8 mouse cellular contexts compared by ENCODE assay signal in genomic region chr6:83455328-83456130, GRCm38 (mm10). TPM values are rescaled to one million over a fixed set of nuclear protein-coding genes. Genes with fewer than 3 reads are reported as not detected.
DNase-seq lines count a peak whose midpoint lies in the region; ATAC-seq and TF ChIP-seq lines count a peak whose summit lies in the region.

No protein-coding gene starts in this region.

- H3K4me3 ChIP-seq in spleen, adult 2 months (ENCODE audit: extremely low read depth, insufficient read depth, insufficient read length): peak overlapping the region; percentile 83
- peak overlapping the region; percentile 79 for H3K4me3 ChIP-seq in cortical plate, adult 2 months (ENCODE audit: insufficient read depth, low read length)
- peak overlapping the region; percentile 93 for H3K4me3 ChIP-seq in hindbrain, embryonic 10.5 days
- peak overlapping the region; percentile 81 for H3K4me3 ChIP-seq in lung, embryonic 14.5 days (ENCODE audit: low read depth, low read length)

- H3K36me3 ChIP-seq in spleen, adult 2 months (ENCODE audit: control insufficient read depth, insufficient read depth, low read length): no peaks in the 10 kb centered on the region; the same call in 1 of the 2 replicates
- H3K36me3 ChIP-seq in hindbrain, embryonic 10.5 days: peaks cover 36% of the 10 kb centered on the region
- H3K36me3 ChIP-seq in lung, embryonic 14.5 days (ENCODE audit: insufficient read depth): peaks cover 11% of the 10 kb centered on the region; the same call in 1 of the 2 replicates

- no peaks in the 10 kb centered on the region for H3K9me3 ChIP-seq in hindbrain, embryonic 10.5 days
- H3K9me3 ChIP-seq in lung, embryonic 14.5 days (ENCODE audit: low read depth, low read length): no peaks in the 10 kb centered on the region

- DNase-seq in spleen, adult 2 months (ENCODE audit: low read depth in 1 of 2, low spot score in 2 of 2): peak in 1 of 2 experiments; percentile 28
- DNase-seq in spleen, adult 12 weeks (ENCODE audit: low spot score): no peak
- DNase-seq in hindbrain, embryonic 10.5 days (ENCODE audit: low spot score): no peak
- peak; percentile 53 for DNase-seq in lung, embryonic 14.5 days
- DNase-seq in urinary bladder, postnatal 36 days (ENCODE audit: low spot score in 2 of 2): no peak
- DNase-seq in right cerebral cortex, postnatal 36 days (ENCODE audit: low spot score in 2 of 2): no peak

- H3K9ac ChIP-seq in lung, embryonic 14.5 days: peak overlapping the region; percentile 94

- under 1% methylated on average over 22 of the region's 41 CpGs for WGBS in spleen, adult 2 months
- WGBS in hindbrain, embryonic 10.5 days: 1% methylated on average over 40 of the region's 41 CpGs
- under 1% methylated on average over 40 of the region's 41 CpGs for WGBS in lung, embryonic 14.5 days

- peak overlapping the region; percentile 76 for H3K4me2 ChIP-seq in lung, embryonic 14.5 days

- H3K4me1 ChIP-seq in spleen, adult 2 months (ENCODE audit: control insufficient read depth, insufficient read depth, insufficient read length): peaks cover 33% of the 10 kb centered on the region
- peaks cover 5% of the 10 kb centered on the region; the same call in 1 of the 2 replicates for H3K4me1 ChIP-seq in cortical plate, adult 2 months (ENCODE audit: control insufficient read depth, insufficient read depth, low read length)
- peaks cover 83% of the 10 kb centered on the region for H3K4me1 ChIP-seq in hindbrain, embryonic 10.5 days (replicated peaks)
- peaks cover 29% of the 10 kb centered on the region for H3K4me1 ChIP-seq in lung, embryonic 14.5 days (ENCODE audit: insufficient read depth)

- TF ChIP-seq CTCF in spleen, adult 2 months (IDR thresholded peaks at IDR 0.05; ENCODE audit: extremely low read depth, insufficient read depth, insufficient read length, insufficient replicate concordance): no peak
- no peak for TF ChIP-seq CTCF in cortical plate, adult 2 months (IDR thresholded peaks at IDR 0.05; ENCODE audit: extremely low read depth, insufficient read depth, low read length)
- no peak for TF ChIP-seq CTCF in lung, embryonic 14.5 days (IDR thresholded peaks at IDR 0.05; ENCODE audit: low read depth)

- ATAC-seq in lung, embryonic 14.5 days (ENCODE audit: insufficient read depth): peak; percentile 36
- peak; percentile 21; the same call in 1 of the 2 replicates for ATAC-seq in neutrophil, adult 5-6 weeks (ENCODE audit: extremely low read depth, insufficient number of reproducible peaks, low FRiP score, poor library complexity, severe bottlenecking)

- no peak for TF ChIP-seq POLR2A in spleen, adult 2 months (IDR thresholded peaks at IDR 0.05; ENCODE audit: low read depth, low read length)
- TF ChIP-seq POLR2A in cortical plate, adult 2 months (IDR thresholded peaks at IDR 0.05; ENCODE audit: extremely low read depth, insufficient read depth, low read length): no peak

- no peaks in the 10 kb centered on the region for H3K27me3 ChIP-seq in spleen, adult 2 months (ENCODE audit: control insufficient read depth, insufficient read depth, low read length)
- H3K27me3 ChIP-seq in hindbrain, embryonic 10.5 days (ENCODE audit: insufficient read depth, poor library complexity, severe bottlenecking): 0 out of 2 replicates have a peak, but pooled peaks cover 4% of the 10 kb centered on the region
- no peaks in the 10 kb centered on the region for H3K27me3 ChIP-seq in lung, embryonic 14.5 days (ENCODE audit: insufficient read depth, low read length)

- peak overlapping the region; percentile 77 for H3K27ac ChIP-seq in spleen, adult 2 months (ENCODE audit: insufficient read depth, low read length)
- H3K27ac ChIP-seq in cortical plate, adult 2 months (ENCODE audit: insufficient read depth, low read length): no peak overlapping the region
- H3K27ac ChIP-seq in hindbrain, embryonic 10.5 days: peak overlapping the region; percentile 100
- peak overlapping the region; percentile 95 for H3K27ac ChIP-seq in lung, embryonic 14.5 days (ENCODE audit: low read depth)

RNA-seq across cellular contexts. Expression of gene Tet3, which starts 3.4 kb away (rescaled TPM):
- polyA plus RNA-seq in spleen, adult 2 months (2012; rRNA removed): 21.1 and 22.9 TPM in 2 replicates
- 16.6 TPM in 2 replicates for polyA plus RNA-seq in cortical plate, adult 2 months (2012; rRNA removed)
- polyA plus RNA-seq in hindbrain, embryonic 10.5 days (2016; fragmentation: Nextera tagmentation; extraction: Ambion mirVana): 51.1 and 56.5 TPM in 2 replicates
- polyA plus RNA-seq in lung, embryonic 14.5 days (2014; fragmentation: Nextera tagmentation; extraction: Ambion mirVana): 34.4 and 36.9 TPM in 2 replicates
- 37.2 and 39.9 TPM in 2 replicates for total RNA-seq in neutrophil, adult 5-6 weeks (2017)

RNA-seq across cellular contexts. Expression of gene Dguok, which starts 51.2 kb away (rescaled TPM):
- 41.8 and 44.9 TPM in 2 replicates for polyA plus RNA-seq in spleen, adult 2 months (2012; rRNA removed)
- polyA plus RNA-seq in cortical plate, adult 2 months (2012; rRNA removed): 53.9 and 57.2 TPM in 2 replicates
- 61.3 and 68.8 TPM in 2 replicates for polyA plus RNA-seq in hindbrain, embryonic 10.5 days (2016; fragmentation: Nextera tagmentation; extraction: Ambion mirVana)
- polyA plus RNA-seq in lung, embryonic 14.5 days (2014; fragmentation: Nextera tagmentation; extraction: Ambion mirVana): 69.7 and 71.1 TPM in 2 replicates
- 46.1 and 46.7 TPM in 2 replicates for total RNA-seq in neutrophil, adult 5-6 weeks (2017)
